Mouse (Mus musculus) retina, embryonic 14.5 days (tissue): ENCODE data around the gene Atp10a.
A peak's percentile ranks its signal among the peaks of the same experiment; 100 is the strongest.
"Not testable (repeated sequence)": the region's sequence is repeated elsewhere in the genome, so short reads cannot be mapped to it uniquely, and the experiment has no call there.

ENCODE experiments used
- DNase-seq: peaks from one replicate; pipeline ENCODE4 v3.0.0-alpha.2; 2015; ENCODE audit warnings: low spot score

Gene Atp10a

GRCm38 (mm10) chr7:58788424-58789261, 132.7 kb downstream of the Atp10a start:
- no peak for DNase-seq

DNA sequence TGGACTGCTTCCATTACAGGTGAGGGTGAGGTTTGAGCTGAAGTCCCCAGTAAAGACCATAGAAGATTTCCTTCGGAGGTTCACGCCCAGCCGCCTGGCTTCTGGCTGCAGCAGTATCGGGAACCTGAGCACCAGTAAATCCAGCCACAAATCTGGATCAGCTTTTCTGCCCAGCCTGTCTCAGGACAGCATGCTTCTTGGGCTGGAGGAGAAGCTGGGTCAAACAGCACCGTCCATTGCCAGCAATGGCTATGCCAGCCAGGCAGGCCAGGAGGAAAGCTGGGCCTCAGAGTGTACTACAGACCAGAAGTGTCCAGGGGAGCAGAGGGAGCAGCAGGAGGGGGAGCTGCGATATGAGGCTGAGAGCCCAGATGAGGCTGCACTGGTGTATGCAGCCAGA, 141.3 kb downstream of the Atp10a start:
- DNase-seq = no peak

DNA sequence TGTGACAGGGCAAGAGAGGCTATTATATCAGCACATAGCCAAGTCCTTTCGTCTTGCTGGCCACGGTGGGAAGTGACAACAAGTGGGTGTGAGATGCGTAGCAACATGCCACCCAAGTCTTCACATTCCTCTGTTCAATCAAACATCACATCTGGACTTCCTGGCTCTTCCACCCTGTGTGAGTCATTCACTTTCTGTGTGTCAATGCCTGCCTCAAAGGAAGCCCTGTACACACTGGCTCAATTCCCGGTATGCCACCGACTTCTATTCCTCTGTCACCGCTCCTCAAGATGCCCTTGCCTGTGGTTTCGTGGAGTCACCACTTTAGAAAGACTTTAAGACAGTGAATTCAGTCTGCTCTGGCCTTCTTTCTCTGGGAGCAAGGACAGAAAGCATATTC, 144.9 kb downstream of the Atp10a start:
- DNase-seq = no peak

- no peak for DNase-seq
Observed at GRCm38 (mm10) chr7:58801791-58802190, 145.8 kb downstream of the Atp10a start.

- DNase-seq = no peak
Observed at GRCm38 (mm10) chr7:58822147-58822681, 166.2 kb downstream of the Atp10a start.

DNA sequence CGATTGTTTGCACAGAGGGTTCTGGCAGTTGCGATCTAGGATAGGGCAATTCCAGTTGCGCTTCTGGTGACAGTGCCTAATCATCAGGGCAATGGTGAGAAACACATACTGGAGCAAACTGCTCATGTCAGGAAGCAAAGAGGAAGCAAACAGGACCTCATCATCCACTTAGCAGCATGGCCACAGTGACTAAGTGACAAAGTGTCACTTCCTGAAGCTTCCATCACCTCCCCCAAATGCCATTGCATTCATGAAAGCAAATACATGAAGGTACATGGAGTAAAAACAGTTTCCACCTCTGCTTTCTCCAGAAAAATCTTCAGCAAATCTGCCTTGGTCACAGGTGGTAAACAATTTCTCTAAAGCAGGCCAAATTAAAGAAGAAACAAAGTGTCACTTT, 168.7 kb downstream of the Atp10a start:
- DNase-seq = no peak

- DNase-seq = no peak
Observed at GRCm38 (mm10) chr7:58829111-58829510, 173.1 kb downstream of the Atp10a start.

- not testable (repeated sequence) for DNase-seq
Observed at GRCm38 (mm10) chr7:58836855-58837606, 181.1 kb downstream of the Atp10a start.

DNA sequence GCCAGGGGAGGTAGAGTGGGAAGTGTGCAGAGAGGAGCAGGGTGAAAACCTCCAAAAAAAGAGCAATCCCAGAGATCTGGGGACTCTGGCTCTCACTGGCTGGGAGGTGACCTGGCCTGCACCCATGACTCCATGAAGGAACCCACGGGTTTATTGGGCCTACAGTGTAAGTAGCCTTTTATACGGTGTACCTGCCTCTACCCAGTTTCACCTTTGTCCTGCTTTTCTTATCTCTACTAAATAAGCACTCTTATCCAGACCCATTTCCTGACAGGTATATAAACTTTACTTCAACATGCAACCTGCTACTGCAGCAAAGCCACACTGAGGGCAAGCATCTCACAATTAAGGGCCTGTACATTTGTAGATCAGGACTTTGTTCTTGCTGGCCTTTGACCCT, 184.4 kb downstream of the Atp10a start:
- no peak for DNase-seq

GRCm38 (mm10) chr7:58841066-58841465, 185.1 kb downstream of the Atp10a start:
- no peak for DNase-seq

DNA sequence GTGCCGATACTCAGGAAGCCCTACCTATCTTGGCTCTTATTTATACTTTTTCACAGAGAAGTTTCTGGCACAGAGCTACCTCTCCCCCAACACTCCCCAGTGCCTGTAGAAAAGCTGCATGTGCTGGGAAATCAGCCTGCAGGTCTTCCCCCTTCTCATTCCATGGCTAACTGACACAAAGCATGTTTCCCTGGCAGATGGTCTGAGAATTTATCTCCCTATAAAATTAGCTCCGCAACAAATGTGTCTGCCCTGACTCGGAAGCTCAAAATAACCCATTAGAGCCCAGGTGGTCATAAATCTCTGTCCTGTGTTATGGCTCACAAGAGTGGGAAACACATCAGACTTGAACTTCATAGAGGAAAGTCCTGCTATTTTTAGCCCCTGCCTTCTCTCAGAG, 186.9 kb downstream of the Atp10a start:
- DNase-seq = no peak

DNA sequence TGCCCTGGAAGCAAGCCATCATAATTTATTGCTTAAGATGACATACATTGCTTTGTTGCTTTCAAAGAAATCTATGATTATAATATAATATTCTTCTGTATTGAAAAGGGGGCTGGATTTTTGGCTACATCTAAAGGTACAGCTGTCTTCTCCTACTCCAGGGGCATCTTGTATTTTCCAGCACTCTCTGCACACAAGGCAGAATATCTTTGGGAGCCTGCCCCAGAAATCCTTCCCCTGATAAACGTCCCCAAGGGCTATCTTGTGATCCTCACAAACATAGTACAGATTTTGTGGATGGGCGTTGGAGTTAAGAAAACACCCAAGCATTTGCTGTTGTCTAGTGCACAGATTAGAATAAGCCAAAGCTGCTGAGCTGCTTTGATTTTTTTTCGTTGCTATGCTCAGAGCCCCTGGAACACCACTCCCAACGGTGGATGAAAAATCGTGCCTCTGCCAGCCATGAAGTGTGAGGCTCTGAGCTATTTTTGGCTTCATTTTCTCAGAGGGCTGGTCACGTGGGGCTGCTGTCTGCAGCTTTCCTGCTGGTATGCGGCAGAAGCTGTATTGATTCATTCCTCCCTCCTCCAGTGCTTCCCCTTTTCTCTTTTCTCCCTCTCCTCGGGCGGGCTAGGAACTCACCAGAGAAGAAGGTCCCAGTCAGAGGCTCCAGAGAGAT, 187.9 kb downstream of the Atp10a start:
- DNase-seq = peak; percentile 85

DNA sequence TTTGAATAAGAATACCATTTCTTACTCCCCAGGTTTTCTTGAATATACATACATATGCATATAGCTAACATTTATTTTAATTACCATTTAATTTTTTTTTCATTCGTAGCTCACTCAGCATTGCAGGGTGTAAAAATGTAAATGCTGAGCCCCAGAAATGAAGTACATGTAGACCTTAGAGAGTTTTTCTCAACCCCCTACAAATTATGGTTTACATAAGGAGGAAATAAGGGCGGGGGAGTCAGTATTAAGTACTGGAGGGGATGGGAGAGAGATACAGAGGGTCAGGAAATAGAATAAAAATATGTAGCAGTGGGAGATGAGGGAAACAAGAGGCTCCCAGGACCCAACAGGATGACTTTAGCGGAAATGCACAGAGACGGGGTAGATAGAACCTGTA, 188.5 kb downstream of the Atp10a start:
- no peak for DNase-seq

- DNase-seq = no peak
Observed at GRCm38 (mm10) chr7:58858921-58859320, 203.0 kb downstream of the Atp10a start.

DNA sequence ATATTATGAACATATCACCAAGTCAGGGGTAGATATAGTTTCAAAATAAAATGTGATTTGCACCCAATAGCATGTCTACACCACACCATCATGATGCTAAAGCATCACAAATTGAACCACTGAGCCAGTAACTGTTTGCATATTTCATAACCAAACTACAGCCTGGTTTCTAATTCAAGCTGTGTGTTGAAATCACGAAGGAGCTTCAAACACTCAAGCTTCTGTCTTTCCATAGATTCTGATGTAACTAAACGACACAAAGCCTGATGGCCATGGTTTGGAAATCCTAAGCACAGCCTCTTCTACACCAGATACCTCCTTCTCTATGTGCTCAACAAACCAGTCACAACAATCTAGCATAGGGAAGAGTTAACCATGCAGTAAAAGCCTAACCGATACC, 207.2 kb downstream of the Atp10a start:
- no peak for DNase-seq

- peak; percentile 41 for DNase-seq
Observed at GRCm38 (mm10) chr7:58866865-58867614, 211.1 kb downstream of the Atp10a start.

GRCm38 (mm10) chr7:58870661-58871060, 214.7 kb downstream of the Atp10a start:
- peak; percentile 1 for DNase-seq

DNA sequence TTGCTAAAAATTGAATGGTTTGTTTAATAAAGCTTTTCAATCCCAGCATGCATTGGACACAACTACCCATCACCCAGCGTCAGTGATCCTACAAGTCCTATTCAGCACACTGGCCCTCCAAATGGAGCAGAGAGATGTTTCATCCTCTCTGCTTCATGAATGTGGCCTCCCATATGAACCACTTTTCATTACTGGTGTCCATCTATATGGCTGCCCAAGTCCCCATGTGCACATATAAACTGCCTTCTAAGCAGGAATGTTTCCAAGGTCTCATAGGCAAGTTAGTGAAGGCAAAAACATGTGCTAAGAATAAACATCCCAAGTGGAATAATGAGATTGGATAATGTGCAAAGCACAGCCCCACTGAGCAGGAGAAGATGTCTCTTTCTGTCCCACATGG, 217.7 kb downstream of the Atp10a start:
- DNase-seq = no peak
